Mouse (Mus musculus) C2C12 (cell line): ENCODE measurements around the gene Mob2.

Experiments
- CEBPB ChIP-seq: IDR thresholded peaks from one replicate; pipeline ENCODE4 v1.6.1; 2011; ENCODE audit warnings: low read depth, mild to moderate bottlenecking, control low read depth, moderate library complexity
- CTCF ChIP-seq: IDR thresholded peaks from one replicate; pipeline ENCODE4 v1.5.1; 2011; ENCODE audit not compliant: control insufficient read depth, insufficient read depth, insufficient read length
- MAX ChIP-seq: IDR thresholded peaks from one replicate; pipeline ENCODE4 v1.6.1; 2011; ENCODE audit warnings: mild to moderate bottlenecking, control low read depth
- MYOG ChIP-seq: IDR thresholded peaks from one replicate; pipeline ENCODE4 v1.6.1; 2011; ENCODE audit not compliant: control insufficient read depth, insufficient read length; ENCODE audit errors: extremely low read depth

- TF ChIP-seq CTCF (no peak), MYOG (no peak), MAX (no peak), CEBPB (no peak)
These were observed 25.6 kb downstream of the Mob2 start for GRCm38 (mm10) chr7:142035048-142035811.
